Mouse (Mus musculus) layer of hippocampus, adult 2 months (tissue): ENCODE measurements around the gene Cdc42bpa. TPM values are rescaled to one million over a fixed set of nuclear protein-coding genes. Genes with fewer than 3 reads are reported as not detected.

Experiments
- DNase-seq, 2 experiments: peaks; one replicate each; pipeline ENCODE4 v3.0.0; 2022; ENCODE audit warnings: low spot score in 2 of 2
- H3K27ac ChIP-seq: fragments of 200-600 bp; 2 replicates; pipeline ENCODE4 v1.8.1; 2022
- H3K4me3 ChIP-seq: fragments of 200-600 bp; 2 replicates; pipeline ENCODE4 v1.8.1; 2022; ENCODE audit warnings: mild to moderate bottlenecking
- CTCF ChIP-seq: fragments of 200-600 bp; conservative IDR thresholded peaks from 2 replicates; pipeline ENCODE4 v1.8.1; 2022; ENCODE audit warnings: antibody characterized with exemption, mild to moderate bottlenecking, moderate library complexity
- total RNA-seq, 2 experiments: library from RNA; stranded (reverse); gene quantifications; 2 replicates each; pipeline ENCODE4 v1.2.3; 2021

Gene Cdc42bpa
- total RNA-seq, 2 experiments from 2014 or later: 229 to 247 TPM

DNA sequence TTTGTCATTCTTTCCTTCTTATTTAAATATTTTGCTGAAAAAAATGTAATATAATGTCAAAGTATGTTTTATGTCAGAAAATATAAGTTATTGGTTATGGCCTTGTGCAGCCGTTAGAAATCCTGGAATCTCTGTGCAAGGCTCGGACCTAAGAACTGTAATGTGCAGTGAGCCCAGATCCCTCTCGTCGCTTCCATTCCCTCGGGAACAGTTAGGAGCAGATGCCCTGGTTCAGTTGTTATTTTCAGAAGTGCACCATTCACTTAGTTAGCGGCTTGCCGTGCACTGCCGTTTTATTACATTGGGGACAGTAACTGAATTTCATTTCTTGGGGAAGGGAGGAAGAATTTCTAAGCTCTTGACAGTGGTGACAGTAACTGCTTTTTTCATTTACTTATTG lies 158.0 kb downstream of the Cdc42bpa start:
- Histone ChIP-seq H3K27ac (no peak overlapping the region), H3K4me3 (no peak overlapping the region)
- DNase-seq: no peak
- TF ChIP-seq CTCF: no peak

DNA sequence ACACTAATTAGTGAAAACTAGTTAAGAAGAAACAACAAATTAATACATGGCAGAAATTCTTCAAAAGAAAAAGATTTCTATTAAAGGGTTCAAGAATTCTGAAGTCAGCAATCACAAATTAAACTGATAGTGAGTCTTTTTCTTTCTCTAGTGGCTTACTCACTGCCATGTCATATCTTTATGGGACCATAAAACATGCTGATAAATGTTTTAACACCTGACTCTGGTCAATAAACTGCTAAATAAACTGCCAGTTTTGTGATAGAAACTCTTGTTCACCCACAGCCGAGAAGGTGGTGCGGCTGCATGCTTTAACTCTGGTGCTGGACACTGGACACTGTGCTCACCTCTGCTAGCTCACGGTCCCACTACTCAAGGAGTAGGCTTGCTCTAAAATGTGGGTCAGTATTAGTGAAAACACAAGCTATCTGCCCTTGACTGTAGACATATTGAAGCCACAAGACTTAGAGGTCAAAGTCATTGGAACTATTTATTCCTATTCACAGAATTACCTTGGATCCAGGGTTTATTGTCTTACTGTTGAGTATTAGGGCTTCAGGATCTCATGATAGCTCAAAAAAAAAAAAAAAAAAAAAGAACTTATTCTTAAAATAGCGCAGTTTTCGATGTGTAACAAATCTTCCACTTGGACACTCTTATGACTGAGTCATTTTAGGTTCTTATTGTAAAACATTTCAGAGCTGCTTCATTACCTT lies 168.0 kb downstream of the Cdc42bpa start:
- no peak overlapping the region for H3K4me3 ChIP-seq
- H3K27ac ChIP-seq: no peak overlapping the region
- DNase-seq: no peak
- TF ChIP-seq CTCF: no peak

DNA sequence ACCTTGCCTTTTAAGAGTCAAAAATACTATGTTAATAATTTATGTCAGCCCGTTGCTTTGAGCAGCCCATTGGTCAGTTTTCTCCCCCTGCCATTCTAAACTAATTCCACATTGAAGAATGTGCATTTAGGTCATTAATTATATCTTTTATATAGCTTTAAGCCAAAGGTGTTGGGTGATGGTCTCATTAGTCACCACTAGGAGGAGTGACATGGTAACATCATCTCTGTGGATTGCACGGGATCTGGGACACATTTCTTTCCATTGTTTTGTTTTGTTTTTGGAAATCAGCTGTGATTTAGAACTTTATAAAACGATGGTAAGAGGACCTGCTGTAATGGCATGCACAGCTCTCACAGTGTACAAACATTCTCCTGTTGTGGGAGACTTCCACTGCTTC lies 171.1 kb downstream of the Cdc42bpa start:
- Histone ChIP-seq H3K27ac (no peak overlapping the region), H3K4me3 (no peak overlapping the region)
- peak; percentile 66 for TF ChIP-seq CTCF
- no peak for DNase-seq

DNA sequence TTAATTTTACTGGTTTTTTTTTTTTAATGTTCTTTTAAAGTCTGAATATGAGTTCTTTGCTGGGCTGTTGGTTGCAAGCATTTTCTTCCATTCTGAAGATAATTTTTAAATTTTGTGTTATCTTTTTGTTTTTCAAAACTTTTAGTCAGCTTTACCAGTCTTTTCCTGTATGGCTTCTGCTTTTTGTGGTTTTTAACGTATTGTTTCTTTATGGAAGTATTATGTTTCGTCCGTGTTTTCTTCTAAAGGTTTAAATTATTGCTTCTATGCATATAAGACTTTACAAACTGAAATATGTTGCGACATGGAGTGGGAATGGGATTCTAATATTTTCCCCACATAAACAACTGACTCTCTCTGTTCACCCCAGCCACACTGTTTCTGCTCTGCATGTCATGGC lies 171.9 kb downstream of the Cdc42bpa start:
- no peak for TF ChIP-seq CTCF
- DNase-seq: no peak
- no peak overlapping the region for H3K4me3 ChIP-seq
- no peak overlapping the region for H3K27ac ChIP-seq

DNA sequence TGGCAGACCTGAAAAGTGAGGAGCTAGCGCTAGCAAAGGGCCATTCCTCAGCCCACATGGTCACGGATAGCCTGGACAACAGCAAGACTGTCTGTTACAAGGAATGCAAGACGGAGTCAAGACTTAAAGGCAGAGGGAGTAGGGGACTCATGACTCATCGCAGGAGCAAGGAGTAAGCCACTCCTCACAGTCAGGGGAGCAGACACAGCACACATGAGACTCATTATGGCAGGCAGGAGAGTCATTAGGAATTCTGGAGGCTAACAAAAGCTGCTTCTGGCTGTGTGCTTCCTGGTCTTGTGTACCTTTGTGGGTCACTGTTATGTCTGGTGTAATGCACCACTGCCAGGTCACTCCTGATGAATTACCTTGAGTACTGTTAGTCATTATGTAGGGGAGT lies 178.9 kb downstream of the Cdc42bpa start:
- no peak overlapping the region for H3K27ac ChIP-seq
- no peak for TF ChIP-seq CTCF
- H3K4me3 ChIP-seq: no peak overlapping the region
- no peak for DNase-seq

DNA sequence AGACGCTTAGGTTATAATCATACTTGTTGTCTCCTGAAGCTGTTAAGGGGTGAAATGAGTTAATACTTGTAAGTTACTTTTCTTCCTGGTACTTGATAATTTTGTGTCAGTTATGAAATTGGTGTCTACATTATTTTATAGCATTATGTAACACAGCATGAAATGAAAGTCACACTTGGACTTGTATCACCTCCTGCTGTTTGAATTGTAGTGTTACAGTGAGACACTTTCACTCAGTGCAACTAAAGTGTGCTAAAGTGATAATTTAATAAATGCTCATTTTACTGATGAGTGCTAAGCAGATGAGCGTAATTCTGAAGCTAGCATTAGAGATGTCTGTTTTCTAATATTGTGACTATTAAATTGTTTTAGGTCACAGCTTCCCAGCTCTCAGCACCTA lies 180.7 kb downstream of the Cdc42bpa start:
- no peak for DNase-seq
- H3K4me3 ChIP-seq: no peak overlapping the region
- peak overlapping the region; percentile 55; the same call in 1 of the 2 replicates for H3K27ac ChIP-seq
- TF ChIP-seq CTCF: peak; percentile 73

DNA sequence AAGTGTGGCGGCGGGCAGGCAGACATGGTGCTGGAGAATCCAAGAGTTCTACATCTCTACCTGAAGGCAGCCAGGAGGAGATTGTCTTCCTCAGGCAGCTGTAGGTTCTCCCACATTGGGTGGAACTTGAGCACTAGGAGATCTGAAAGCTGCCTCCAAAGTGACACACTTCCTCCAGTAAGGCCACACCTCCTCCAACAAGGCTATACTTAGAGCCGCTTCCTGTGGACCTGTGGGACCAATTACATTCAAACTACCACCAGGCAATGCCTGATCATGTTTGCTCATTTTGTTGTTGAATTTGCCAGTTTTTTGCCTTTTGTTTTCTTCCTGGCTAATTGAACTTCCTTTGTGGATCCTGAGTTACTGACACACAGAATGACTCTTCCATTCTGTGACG lies 187.8 kb downstream of the Cdc42bpa start:
- DNase-seq: no peak
- Histone ChIP-seq H3K27ac (no peak overlapping the region), H3K4me3 (no peak overlapping the region)
- TF ChIP-seq CTCF: no peak

DNA sequence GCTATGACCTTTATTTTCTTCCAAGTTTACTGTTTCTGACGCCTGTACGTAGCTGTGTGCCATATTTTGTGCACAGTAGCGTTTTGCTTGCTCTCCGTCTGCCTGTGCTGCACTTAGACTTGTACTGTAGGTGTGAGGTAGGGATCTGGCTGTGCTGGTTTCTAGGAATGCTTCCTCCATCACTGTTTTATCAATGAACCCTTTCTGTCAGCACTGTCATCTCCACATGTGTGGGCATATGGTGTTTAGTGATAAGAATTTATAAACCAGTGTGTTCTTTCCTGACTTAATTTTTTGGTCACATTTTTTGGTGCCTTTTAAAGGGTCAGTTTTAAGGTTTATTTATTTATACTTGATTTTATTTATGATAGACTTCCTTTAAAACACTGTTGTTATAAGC lies 188.3 kb downstream of the Cdc42bpa start:
- TF ChIP-seq CTCF: no peak
- no peak overlapping the region for H3K27ac ChIP-seq
- H3K4me3 ChIP-seq: no peak overlapping the region
- no peak for DNase-seq

DNA sequence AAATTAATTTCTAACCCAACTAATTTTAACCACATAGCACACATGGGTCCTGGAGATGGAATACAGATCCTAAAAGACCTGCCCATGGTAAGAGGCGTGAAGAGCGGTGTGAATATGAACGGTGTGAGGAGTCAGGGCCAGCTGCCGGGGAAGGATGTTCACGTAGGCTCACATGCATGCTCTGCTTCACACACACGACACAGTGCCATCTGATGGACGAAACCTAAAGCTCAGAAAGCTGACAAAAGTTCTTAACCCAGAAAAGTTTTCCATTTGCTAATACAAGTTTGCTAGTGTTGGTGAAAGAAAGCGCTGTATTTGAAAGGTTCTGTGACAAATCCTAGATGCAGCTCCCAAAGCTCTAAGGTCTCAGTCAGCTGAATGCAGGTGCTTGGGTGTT lies 190.9 kb downstream of the Cdc42bpa start:
- Histone ChIP-seq H3K4me3 (no peak overlapping the region), H3K27ac (no peak overlapping the region)
- DNase-seq: no peak
- peak; percentile 42 for TF ChIP-seq CTCF

DNA sequence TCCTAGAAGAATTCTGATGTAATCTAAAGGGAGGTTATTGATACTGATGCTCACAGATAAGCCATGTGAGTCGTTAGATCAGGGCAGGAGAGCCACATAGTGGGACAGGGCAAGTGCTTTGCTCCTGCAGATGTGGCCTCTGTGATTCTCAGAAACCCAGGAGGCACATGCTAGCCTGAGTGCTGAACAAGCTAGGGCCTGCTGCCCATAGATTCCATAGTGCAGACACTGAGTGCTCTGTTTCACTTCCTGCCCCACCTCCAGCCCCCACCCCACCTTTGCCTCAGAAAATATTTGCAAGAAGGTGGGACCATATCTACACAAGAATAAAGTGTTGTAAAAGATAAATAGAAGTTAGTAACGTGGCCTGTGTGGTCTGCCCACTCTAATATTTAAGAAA lies 198.4 kb downstream of the Cdc42bpa start:
- TF ChIP-seq CTCF: no peak
- H3K27ac ChIP-seq: no peak overlapping the region

DNA sequence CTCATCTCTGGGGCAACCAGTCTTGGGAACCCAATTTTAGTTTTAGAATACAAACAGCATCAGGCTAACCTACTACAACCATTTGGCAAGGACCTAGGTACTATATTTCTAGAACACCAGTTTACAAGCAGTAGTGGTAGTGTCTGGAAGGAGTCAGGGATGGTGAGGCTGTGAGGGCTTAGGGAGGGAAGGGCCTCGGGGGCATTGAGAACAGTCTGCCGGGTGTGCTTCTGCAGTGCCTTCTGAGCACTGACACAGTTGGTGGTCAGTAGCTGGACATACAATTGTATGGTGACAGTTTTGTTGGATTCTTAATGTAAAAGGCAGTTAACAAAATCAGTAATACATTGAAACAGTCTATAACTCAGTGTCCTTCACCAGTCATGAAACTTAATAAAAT lies 200.3 kb downstream of the Cdc42bpa start:
- Histone ChIP-seq H3K27ac (no peak overlapping the region), H3K4me3 (no peak overlapping the region)
- no peak for DNase-seq
- TF ChIP-seq CTCF: no peak

More for the DNA sequence above, 198.4 kb downstream of the Cdc42bpa start:
- H3K4me3 ChIP-seq: no peak overlapping the region
- no peak for DNase-seq

DNA sequence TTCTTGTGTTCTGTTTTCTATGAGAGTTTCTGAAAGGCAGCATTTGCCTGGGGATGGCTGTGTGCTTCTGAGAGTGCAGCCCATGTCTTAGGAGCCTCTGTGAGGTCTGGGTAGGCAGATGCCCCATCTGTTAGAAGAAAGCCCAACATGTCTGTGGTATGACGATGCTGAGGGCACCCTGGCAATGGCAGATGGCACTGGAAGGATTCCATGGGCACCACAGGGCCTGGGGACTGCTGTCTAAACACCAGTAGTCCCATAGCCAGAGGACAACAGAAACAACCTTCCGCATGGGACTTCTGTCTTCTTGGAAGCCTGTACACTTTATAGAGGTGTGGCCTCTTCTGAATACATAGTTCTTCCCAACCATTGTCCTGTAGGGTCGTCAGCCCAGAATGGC lies 200.9 kb downstream of the Cdc42bpa start:
- Histone ChIP-seq H3K27ac (no peak overlapping the region), H3K4me3 (no peak overlapping the region)
- peak in 1 of 2 experiments; percentile 29 for DNase-seq
- TF ChIP-seq CTCF: no peak

DNA sequence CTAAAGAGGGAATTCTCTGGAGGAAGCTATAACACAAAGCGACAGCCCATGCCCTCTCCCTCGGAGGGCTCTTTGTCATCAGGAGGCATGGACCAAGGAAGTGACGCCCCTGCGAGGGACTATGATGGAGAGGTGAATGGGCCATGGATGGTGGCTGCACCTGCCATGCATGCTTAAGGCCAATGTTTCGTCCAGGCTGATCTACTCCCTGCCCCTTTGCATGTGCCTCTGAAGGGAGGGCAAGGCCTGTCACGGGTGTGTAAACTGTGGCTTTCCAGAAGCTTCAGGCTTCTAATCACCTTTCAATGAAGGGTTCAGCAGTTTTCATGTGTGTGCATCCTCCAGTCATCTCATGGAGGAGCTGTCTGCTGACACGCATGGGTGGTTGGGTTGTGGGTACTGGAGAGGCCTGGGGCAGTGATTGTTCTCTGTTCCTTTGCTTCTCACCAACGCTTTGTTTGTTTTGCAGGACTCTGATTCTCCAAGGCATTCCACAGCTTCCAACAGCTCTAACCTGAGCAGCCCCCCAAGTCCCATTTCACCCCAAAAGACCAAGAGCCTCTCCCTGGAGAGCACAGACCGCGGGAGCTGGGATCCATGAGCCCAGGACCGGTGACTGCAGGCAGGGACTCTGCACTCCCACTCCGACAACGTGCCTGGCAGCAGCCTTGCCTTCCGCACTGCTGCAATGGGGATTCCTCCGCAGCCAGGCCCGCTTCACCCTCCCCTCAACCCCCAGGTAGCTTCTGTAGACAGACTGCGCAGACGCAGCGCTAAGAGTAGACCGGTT lies 201.5 kb downstream of the Cdc42bpa start:
- H3K4me3 ChIP-seq: no peak overlapping the region
- H3K27ac ChIP-seq: no peak overlapping the region
- no peak for DNase-seq
- no peak for TF ChIP-seq CTCF

DNA sequence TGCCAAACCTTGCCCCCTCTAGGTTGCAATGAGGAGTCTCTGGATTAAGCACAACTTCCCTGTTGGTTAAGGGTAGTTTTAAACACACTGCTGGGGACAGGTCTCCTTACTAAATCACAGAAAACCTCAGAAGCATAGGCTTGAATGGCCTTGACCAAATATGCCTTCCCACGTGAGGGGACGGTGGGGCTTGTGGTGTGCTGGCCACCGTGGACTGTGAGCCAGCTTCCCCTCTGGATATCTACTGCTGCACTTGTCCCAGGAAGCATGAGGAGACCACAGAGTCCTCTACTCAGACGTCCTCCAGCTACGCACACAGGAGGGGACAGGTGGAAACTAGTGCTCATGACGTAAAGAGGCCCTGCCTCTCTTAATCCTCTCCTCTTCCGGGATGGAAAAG lies 202.7 kb downstream of the Cdc42bpa start:
- DNase-seq: no peak
- TF ChIP-seq CTCF: no peak
- Histone ChIP-seq H3K4me3 (no peak overlapping the region), H3K27ac (no peak overlapping the region)
